Mouse (Mus musculus): ENCODE data around the gene Spata19. TPM values are rescaled to one million over a fixed set of nuclear protein-coding genes. Genes with fewer than 3 reads are reported as not detected.
A peak's percentile ranks its signal among the peaks of the same experiment; 100 is the strongest.

Gene Spata19
- polyA plus RNA-seq, 1 experiment from 2014 or later = not detected

- no peak overlapping the region for H3K4me3 ChIP-seq
- peaks cover 18% of the 10 kb centered on the region for H3K4me1 ChIP-seq
- H3K27ac ChIP-seq = peak overlapping the region; percentile 72
- 74% methylated on average over 7 of the region's 7 CpGs for WGBS
- DNase-seq (ENCODE audit: extremely low spot score, low spot score) = no peak
- H3K27me3 ChIP-seq (ENCODE audit: poor library complexity, severe bottlenecking) = peaks cover 4% of the 10 kb centered on the region; the same call in 1 of the 2 replicates
- no peaks in the 10 kb centered on the region for H3K36me3 ChIP-seq (replicated peaks)
- no peaks in the 10 kb centered on the region for H3K9me3 ChIP-seq
These were observed 40.9 kb downstream of the Spata19 start for GRCm38 (mm10) chr9:27437391-27438061.

- no peak overlapping the region; the same call in 1 of the 2 replicates for H3K4me3 ChIP-seq
- no peaks in the 10 kb centered on the region for H3K27me3 ChIP-seq (ENCODE audit: poor library complexity, severe bottlenecking)
- no peak overlapping the region for H3K27ac ChIP-seq
- no peaks in the 10 kb centered on the region for H3K9me3 ChIP-seq
- peaks cover 19% of the 10 kb centered on the region for H3K4me1 ChIP-seq
- no peak for DNase-seq (ENCODE audit: extremely low spot score, low spot score)
- WGBS = 38% methylated on average over 9 of the region's 9 CpGs
- H3K36me3 ChIP-seq (replicated peaks) = no peaks in the 10 kb centered on the region
These were observed 53.3 kb downstream of the Spata19 start for GRCm38 (mm10) chr9:27449780-27450422.

Other genes with a start within 250 kb of the Spata19 start
- gene Jam3, start 241.4 kb upstream of the Spata19 start, polyA plus RNA-seq (2016; fragmentation: Nextera tagmentation; extraction: Ambion mirVana) = 146 and 150 TPM in 2 replicates
- 6.3 and 6.8 TPM in 2 replicates for gene Igsf9b, start 97.6 kb upstream of the Spata19 start, polyA plus RNA-seq (2016; fragmentation: Nextera tagmentation; extraction: Ambion mirVana)